Mouse (Mus musculus): ENCODE measurements around the gene Vmn1r151.
"Not testable (repeated sequence)": the region's sequence is repeated elsewhere in the genome, so short reads cannot be mapped to it uniquely, and the experiment has no call there.

DNA sequence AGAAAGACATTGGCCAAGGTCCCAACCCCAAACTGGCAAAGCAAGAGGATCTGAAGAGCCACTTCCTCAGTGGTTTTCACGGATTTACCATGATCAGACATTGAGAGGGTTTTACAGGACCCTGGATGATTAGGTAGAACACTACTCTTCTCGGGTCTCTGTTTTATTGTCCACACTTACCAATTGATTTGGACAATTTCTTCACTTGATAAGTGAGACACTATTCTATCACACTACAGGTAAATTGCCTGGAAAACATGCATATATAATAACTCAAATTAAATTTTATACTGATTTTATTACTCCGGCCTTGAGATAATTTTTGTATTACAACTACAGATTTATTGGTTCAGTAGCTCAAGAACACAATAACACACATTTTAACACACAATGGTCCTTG, at the start of gene Vmn1r151:
- TF ChIP-seq POLR2A (IDR thresholded peaks at IDR 0.05; ENCODE audit: insufficient read depth, low read length); EP300 (IDR thresholded peaks at IDR 0.05; ENCODE audit: insufficient read depth, low read depth, low read length); CTCF (IDR thresholded peaks at IDR 0.05; ENCODE audit: low read depth, low read length): not testable (repeated sequence)
